Mouse (Mus musculus) embryonic stem cell, embryonic (primary cell): ENCODE data around the gene Slc36a3.

Experiments used
- CTCF ChIA-PET, 4 experiments: fragments of 300-600 bp in 2 of 4; fragments of 350-600 bp in 2 of 4; sonication (Branson Sonifier 250); formaldehyde crosslinking; loops; one replicate each; lab custom pipeline; 2022; ENCODE audit warnings: inconsistent platforms in 2 of 4; lab: Charles Lee
- POLR2A ChIA-PET, 4 experiments: fragments of 300-600 bp in 2 of 4; fragments of 350-600 bp in 2 of 4; sonication (Branson Sonifier 250); formaldehyde crosslinking; loops; one replicate each; lab custom pipeline; 2022; ENCODE audit warnings: antibody characterized with exemption in 4 of 4, inconsistent platforms in 1 of 4; lab: Charles Lee

Slc36a3 gene

GRCm38 (mm10) chr11:55151608-55152007, at the start of gene Slc36a3:
Gene Slc36a3 (minus strand): TSS chr11:55151708.
- ChIA-PET CTCF (interaction anchor here in 2 of 4 experiments (0.9 to 1.8 kb wide), 5 partner anchors 7 to 222 kb away, joined by 3 to 8 read pairs (median 6); no protein-coding TSS in a partner anchor), POLR2A (interaction anchor here in 2 of 4 experiments (0.9 to 2.1 kb wide), 9 partner anchors 8 to 318 kb away, joined by 3 to 9 read pairs (median 3); partner anchors contain the start of genes Gm2a (in 2 of the 2) and G3bp1 (in 1 of the 2))

DNA sequence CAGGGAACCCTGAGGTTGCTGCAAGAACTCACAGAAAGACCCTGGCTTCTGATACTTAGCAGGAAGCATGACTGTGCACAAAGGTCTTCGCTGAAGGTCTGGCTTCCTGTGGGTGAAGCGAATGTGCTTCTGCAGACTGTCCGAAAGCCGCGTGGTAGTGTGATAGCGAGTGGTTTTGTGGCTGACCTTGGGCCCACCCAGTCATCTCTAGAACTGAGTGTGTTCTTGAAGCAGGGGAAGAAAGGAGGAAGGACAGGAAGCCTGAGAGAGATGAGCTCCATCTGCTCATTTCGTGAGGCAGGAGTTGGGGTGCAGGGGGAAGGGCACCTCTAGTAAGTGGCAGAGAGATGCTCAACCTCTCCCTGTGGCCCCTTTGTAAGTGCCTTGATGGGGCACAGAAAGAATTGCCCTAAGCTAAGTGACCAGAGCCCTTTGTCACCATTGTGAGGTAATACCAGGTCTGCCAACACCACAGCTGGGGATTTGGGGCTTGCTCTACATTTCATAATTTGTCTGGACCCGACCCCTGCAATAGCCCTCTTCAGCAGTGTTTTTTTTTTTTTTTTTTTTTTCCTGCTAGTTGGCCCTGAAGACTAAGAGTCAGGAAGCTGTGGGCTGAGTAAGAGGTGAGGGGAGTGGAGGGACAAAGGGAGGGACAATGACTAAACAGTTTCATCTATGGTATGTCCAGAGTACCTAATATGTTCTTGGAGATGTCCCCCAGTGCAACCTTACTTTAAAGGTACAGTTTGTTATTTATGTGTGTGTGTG, 46.4 kb upstream of the Slc36a3 start:
- ChIA-PET CTCF (interaction anchor here (0.5 to 7.3 kb wide), 15 partner anchors 10 to 247 kb away, joined by 3 to 38 read pairs (median 4); no protein-coding TSS in a partner anchor), POLR2A (interaction anchor here (0.5 to 2.0 kb wide), 6 partner anchors 30 to 271 kb away, joined by 3 to 8 read pairs (median 3); partner anchors contain the start of genes Ccdc69 (in 1 of the 4) and G3bp1 (in 1 of the 4))

- ChIA-PET POLR2A (interaction anchor here in 1 of 4 experiments (0.6 to 1.6 kb wide), 2 partner anchors 197 to 269 kb away, joined by 3 to 4 read pairs; no protein-coding TSS in a partner anchor), CTCF (interaction anchor here in 3 of 4 experiments (0.5 to 7.3 kb wide), 7 partner anchors 11 to 247 kb away, joined by 3 to 38 read pairs (median 3); no protein-coding TSS in a partner anchor)
Measured at GRCm38 (mm10) chr11:55197086-55197485, 45.6 kb upstream of the Slc36a3 start.

GRCm38 (mm10) chr11:55190216-55190615, 38.7 kb upstream of the Slc36a3 start:
- POLR2A ChIA-PET: interaction anchor here in 1 of 4 experiments (0.7 to 1.1 kb wide), 2 partner anchors 8 to 1748 kb away, joined by 3 read pairs; no protein-coding TSS in a partner anchor
- CTCF ChIA-PET: interaction anchor here in 3 of 4 experiments (0.6 to 1.3 kb wide), 6 partner anchors 14 to 210 kb away, joined by 3 to 5 read pairs (median 4); partner anchors contain the start of gene Slc36a1 (in 2 of the 3)

- ChIA-PET POLR2A (no interaction called here), CTCF (interaction anchor here in 3 of 4 experiments (0.7 to 1.6 kb wide), 4 partner anchors 16 to 540 kb away, joined by 4 to 5 read pairs (median 4); partner anchors contain the start of gene Slc36a1 (in 1 of the 3))
Measured at GRCm38 (mm10) chr11:55187777-55188176, 36.3 kb upstream of the Slc36a3 start.

GRCm38 (mm10) chr11:55187292-55187691, 35.8 kb upstream of the Slc36a3 start:
- POLR2A ChIA-PET: no interaction called here
- CTCF ChIA-PET: interaction anchor here in 3 of 4 experiments (0.7 to 1.6 kb wide), 4 partner anchors 17 to 541 kb away, joined by 3 to 5 read pairs (median 4); partner anchors contain the start of gene Slc36a1 (in 1 of the 3)

DNA sequence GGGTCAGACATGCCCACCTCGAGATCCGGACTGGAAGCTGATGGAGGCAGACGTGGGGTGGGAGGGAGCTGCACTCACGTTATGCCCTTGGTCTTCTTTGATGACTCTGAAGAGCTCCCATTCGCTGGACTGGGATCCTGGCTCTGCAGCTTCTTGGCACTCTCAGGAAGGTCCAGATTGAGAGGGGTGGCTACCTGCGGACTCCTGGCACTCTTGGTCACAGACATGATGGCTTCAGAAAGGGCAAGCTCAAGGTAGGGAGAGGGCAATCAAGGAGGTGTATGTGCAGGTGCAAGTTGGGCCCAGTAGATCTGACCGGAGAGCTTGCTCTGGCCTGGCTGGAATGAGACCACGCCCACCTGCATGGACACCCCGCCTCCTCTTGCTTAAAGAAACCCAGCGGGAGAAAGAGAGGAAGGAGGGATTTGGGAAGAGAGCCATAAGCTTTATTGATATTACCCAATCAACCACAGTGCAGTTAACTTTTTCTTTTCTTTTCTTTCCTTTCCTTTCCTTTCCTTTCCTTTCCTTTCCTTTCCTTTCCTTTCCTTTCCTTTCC, 33.3 kb upstream of the Slc36a3 start, which contains the start of gene Slc36a2:
Gene Slc36a2 (minus strand): TSS at position 345 of the 559 bp plus-strand sequence.
- ChIA-PET CTCF (interaction anchor here (0.6 to 3.1 kb wide), 16 partner anchors 10 to 205 kb away, joined by 3 to 17 read pairs (median 8); partner anchors contain the start of genes Slc36a1 (in 2 of the 4) and Gm2a (in 1 of the 4)), POLR2A (interaction anchor here in 2 of 4 experiments (0.6 to 1.6 kb wide), 11 partner anchors 9 to 284 kb away, joined by 3 to 9 read pairs (median 4); partner anchors contain the start of genes Gm2a (in 2 of the 2), G3bp1 (in 1 of the 2) and Slc36a1 (in 1 of the 2))

- ChIA-PET POLR2A (interaction anchor here in 2 of 4 experiments (0.6 to 1.6 kb wide), 11 partner anchors 9 to 285 kb away, joined by 3 to 9 read pairs (median 4); partner anchors contain the start of genes Gm2a (in 2 of the 2), G3bp1 (in 1 of the 2) and Slc36a1 (in 1 of the 2)), CTCF (interaction anchor here in 3 of 4 experiments (0.8 to 3.1 kb wide), 13 partner anchors 11 to 206 kb away, joined by 3 to 17 read pairs (median 8); partner anchors contain the start of genes Slc36a1 (in 2 of the 3) and Gm2a (in 1 of the 3))
Measured at GRCm38 (mm10) chr11:55184246-55184645, 32.7 kb upstream of the Slc36a3 start.

DNA sequence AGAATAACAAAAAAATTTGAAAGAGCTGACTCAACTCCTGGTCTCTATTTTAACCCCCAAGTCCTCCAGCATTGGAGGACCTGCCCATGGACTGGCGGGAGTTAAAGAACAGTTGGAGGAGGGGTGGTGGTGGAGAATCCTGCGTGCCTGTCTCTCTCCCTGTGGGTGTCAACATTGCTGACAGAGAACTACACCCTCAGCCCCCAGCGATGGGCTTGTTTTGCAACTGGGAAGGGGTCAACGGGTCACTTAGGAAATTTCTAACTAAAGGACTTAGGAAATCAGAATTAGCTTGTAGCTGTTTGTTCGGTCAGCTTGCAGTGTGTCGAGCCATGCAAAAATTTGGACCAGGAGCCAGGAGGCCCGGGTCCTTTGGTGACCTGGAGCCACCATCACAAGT, 31.6 kb upstream of the Slc36a3 start:
- ChIA-PET POLR2A (interaction anchor here in 2 of 4 experiments (0.7 to 1.6 kb wide), 5 partner anchors 10 to 286 kb away, joined by 3 to 8 read pairs (median 3); partner anchors contain the start of gene G3bp1 (in 1 of the 2)), CTCF (no interaction called here)

DNA sequence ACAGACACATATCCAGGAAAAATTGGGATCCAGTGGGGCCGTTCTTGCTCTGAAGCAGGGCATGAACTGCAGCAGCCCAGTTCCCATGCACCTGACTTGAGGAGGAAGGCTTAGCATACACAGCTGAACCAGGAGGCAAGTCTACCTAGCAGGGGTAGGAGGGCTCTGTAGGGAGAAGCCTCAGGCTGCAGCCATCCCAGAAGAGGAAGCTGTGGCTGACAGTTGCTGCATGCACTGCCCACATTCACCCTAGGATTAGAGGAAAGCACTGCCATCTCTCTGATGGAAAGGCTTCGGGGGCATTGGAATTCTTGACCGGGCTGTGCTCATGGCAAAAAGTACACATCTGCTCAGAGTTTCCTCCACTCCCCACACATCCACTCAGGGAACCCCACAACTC, 28.3 kb upstream of the Slc36a3 start:
- ChIA-PET CTCF (interaction anchor here in 2 of 4 experiments (0.5 to 1.5 kb wide), 2 partner anchors 21 kb away, joined by 4 to 5 read pairs; no protein-coding TSS in a partner anchor), POLR2A (no interaction called here)

DNA sequence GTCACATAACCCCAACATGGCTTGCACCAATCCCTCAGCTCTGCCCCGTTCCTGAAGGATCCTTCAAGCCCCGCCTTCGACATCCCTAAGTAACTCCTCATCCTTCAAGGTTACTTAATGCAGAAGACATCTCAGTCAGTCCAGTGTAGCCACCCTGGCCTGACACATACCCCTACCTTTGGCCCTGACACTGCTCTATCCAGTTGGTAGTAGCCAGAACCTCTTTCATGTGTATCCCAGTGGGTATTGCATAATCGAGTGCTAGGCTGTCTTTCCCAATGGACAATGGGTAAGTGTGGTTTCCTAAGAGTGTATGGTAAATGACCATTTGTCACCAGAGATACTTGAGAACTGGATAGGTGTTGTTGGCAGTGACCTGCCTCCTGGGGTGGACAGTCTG, 27.3 kb upstream of the Slc36a3 start:
- POLR2A ChIA-PET: interaction anchor here in 1 of 4 experiments (1.1 kb wide), 1 partner anchor 208 kb away, joined by 3 read pairs; no protein-coding TSS in a partner anchor

DNA sequence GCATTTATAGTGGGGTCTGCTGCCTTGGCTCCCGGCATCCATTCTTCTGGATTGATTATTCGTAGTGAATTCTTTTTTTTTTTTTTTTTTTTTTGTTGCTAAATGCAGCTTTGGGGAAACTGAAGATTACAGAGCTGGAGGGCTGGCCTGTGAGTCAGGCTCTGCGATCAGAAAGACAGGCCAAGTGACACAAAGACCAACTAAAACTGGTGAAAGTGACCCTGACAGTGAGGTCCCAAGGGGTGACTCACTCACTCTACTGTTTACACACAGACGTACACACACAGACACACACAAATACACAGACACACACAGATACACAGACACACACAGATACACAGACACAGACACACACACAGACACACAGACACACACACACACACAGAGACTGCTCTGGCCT, 19.0 kb upstream of the Slc36a3 start:
- ChIA-PET CTCF (no interaction called here), POLR2A (interaction anchor here in 2 of 4 experiments (1.3 to 1.5 kb wide), 2 partner anchors 12 to 248 kb away, joined by 3 to 4 read pairs; no protein-coding TSS in a partner anchor)

More for the DNA sequence above, 27.3 kb upstream of the Slc36a3 start:
- CTCF ChIA-PET: no interaction called here

- ChIA-PET CTCF (interaction anchor here in 2 of 4 experiments (1.3 to 2.4 kb wide), 3 partner anchors 72 to 218 kb away, joined by 5 to 6 read pairs (median 5); no protein-coding TSS in a partner anchor), POLR2A (interaction anchor here in 2 of 4 experiments (0.6 to 1.4 kb wide), 2 partner anchors 197 to 219 kb away, joined by 3 read pairs; no protein-coding TSS in a partner anchor)
Measured at GRCm38 (mm10) chr11:55168914-55169313, 17.4 kb upstream of the Slc36a3 start.

DNA sequence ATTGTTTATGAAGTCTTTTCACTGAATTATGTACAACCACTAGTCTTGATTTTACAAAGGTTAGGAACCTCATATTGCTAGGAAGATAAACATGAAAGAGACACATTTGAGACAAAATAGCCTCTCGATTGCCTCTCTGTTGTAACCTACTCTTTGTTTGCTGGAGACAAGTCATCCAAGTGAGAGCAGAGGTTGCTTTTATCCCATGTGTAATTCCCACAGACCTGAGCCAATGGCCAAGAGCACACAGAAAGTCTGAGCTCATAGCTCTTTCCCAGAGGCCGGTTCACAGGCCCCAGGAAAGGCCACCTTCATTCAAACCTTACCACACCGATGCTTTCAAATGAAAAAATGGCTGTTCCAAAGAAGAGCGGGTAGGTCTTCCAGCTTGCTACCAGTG, 17.0 kb upstream of the Slc36a3 start:
- ChIA-PET CTCF (interaction anchor here in 3 of 4 experiments (0.6 to 2.4 kb wide), 5 partner anchors 72 to 219 kb away, joined by 3 to 6 read pairs (median 5); no protein-coding TSS in a partner anchor), POLR2A (interaction anchor here in 2 of 4 experiments (0.6 to 1.4 kb wide), 3 partner anchors 10 to 219 kb away, joined by 3 read pairs; no protein-coding TSS in a partner anchor)

DNA sequence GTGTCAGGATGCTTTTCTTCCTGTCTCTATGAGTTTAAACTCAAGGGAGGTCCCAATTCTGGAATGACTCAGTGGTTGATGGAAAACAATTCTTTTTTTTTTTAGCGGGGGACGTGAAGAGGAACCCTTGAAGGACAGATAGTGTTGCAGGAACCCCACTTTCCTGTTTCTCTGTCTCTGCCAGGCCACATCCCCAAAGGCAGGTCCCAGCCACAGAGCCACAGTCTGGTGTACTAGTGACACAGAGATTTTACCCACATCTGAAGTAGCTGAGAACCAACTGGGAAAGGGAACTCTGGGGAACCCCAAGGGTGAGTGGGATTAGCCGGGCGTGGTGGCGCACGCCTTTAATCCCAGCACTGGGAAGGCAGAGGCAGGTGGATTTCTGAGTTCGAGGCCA, 14.2 kb upstream of the Slc36a3 start:
- CTCF ChIA-PET: interaction anchor here in 3 of 4 experiments (0.5 to 3.8 kb wide), 4 partner anchors 183 to 221 kb away, joined by 3 to 75 read pairs (median 12); no protein-coding TSS in a partner anchor
- POLR2A ChIA-PET: no interaction called here

DNA sequence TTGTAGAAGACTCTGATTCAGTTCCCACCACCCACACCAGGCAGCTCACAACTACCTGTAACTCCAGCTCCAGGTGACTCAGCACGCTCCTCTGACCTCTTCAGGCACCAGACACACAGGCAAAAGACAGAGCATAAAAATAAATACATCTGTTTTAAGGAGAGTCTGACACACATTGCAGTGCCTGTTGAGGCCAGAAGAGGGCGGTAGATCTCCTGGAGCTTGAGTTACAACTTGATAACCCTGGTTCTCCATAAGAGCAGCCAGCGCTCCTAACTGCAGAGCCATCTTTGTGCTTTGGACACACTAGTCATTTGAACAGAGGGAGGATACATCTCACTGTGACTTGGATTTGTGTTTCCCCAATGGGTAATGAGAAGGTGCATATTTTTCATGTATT, 13.2 kb upstream of the Slc36a3 start:
- CTCF ChIA-PET: interaction anchor here (0.5 to 3.8 kb wide), 50 partner anchors 9 to 402 kb away, joined by 3 to 75 read pairs (median 4); partner anchors contain the start of genes Slc36a1 (in 2 of the 4), Slc36a2 (in 2 of the 4), Slc36a3 (in 2 of the 4) and Ccdc69 (in 1 of the 4)
- POLR2A ChIA-PET: interaction anchor here in 2 of 4 experiments (0.6 to 2.2 kb wide), 7 partner anchors 67 to 304 kb away, joined by 3 to 8 read pairs (median 4); partner anchors contain the start of genes Atox1 (in 1 of the 2), G3bp1 (in 1 of the 2) and Gm2a (in 1 of the 2)
